Mouse (Mus musculus): ENCODE data around the gene BC017158.

DNA sequence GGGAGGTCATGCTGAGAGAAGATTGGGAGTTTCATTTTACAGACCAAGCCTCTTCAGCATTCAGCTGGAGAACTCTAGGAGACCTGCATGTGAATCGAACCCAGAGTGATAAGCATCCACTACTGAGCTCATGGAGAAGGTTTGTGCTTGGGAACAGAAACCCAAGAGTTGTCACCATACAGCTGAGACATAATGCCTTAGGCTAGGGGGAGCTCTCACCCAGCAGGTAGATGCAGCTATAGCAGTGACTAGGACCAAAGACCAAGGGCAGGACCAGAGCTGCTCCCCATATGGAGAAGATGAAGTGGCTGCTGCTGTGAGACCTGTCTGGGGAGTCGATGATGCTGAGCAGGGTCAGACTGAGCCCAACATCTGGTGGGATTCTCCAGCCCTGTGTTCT lies 15.6 kb upstream of the BC017158 start:
- TF ChIP-seq CTCF (IDR thresholded peaks at IDR 0.05; ENCODE audit: low read depth, low read length): no peak
- TF ChIP-seq GATA1 (IDR thresholded peaks at IDR 0.05; ENCODE audit: borderline replicate concordance, low read length): no peak
- TF ChIP-seq TAL1 (conservative IDR thresholded peaks at IDR 0.05; ENCODE audit: low read depth, low read length): no peak
- TF ChIP-seq GATA2 (IDR thresholded peaks at IDR 0.05; ENCODE audit: borderline replicate concordance, low read depth, low read length): no peak
